Mouse (Mus musculus): ENCODE results near the gene Ssbp2. TPM values are rescaled to one million over a fixed set of nuclear protein-coding genes. Genes with fewer than 3 reads are reported as not detected.

Gene Ssbp2
- polyA plus RNA-seq, 1 experiment from 2014 or later = 4.6 TPM

DNA sequence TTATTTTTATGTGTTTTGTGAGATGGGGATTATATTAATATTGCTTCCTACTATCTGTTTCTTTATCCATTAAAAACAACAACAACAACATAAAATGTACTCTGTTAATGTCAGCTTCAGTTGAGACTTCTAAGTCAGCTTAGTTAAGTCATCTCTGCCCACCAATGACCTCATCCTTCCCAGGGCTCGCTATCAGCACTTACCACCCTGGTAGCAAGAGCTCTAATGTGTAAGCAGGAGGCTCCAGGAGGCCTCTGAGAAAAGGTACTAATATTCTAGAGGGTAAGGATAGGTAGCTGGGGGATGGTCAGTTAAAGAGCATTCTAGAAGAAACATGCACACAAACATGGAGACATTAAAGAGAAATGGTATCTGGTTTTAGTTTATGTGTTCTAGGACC, 13.9 kb downstream of the Ssbp2 start:
- 47% methylated on average over 1 of the region's 1 CpGs for WGBS (ENCODE audit: missing documents)
- no peak overlapping the region for H3K4me3 ChIP-seq (ENCODE audit: inconsistent target)
- no peak overlapping the region for H3K27ac ChIP-seq
- H3K36me3 ChIP-seq (ENCODE audit: inconsistent target) = no peaks in the 10 kb centered on the region
- no peaks in the 10 kb centered on the region for H3K79me2 ChIP-seq (ENCODE audit: inconsistent target)

DNA sequence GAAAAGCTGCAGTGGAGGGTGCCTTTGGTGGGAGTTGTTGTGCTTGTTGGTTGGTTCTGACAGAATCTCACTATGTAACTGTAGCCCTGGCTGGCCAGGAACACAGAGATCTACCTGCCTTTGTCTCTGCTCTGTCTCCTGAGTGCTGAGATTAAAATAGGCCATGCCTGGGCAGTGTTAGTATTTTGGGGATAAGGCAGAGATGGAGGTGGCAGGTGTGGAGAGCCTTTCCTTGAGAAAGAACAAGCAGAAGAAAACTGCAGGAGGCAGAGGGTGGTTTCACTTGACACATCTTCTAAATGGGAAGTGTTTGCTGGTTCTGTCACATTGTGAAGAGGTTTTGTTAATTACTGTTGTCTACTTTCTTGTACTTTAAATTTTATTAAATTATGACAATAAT, 15.8 kb downstream of the Ssbp2 start:
- Histone ChIP-seq H3K27ac (no peak overlapping the region), H3K36me3 (ENCODE audit: inconsistent target) (no peaks in the 10 kb centered on the region), H3K79me2 (ENCODE audit: inconsistent target) (no peaks in the 10 kb centered on the region), H3K4me3 (ENCODE audit: inconsistent target) (no peak overlapping the region)

DNA sequence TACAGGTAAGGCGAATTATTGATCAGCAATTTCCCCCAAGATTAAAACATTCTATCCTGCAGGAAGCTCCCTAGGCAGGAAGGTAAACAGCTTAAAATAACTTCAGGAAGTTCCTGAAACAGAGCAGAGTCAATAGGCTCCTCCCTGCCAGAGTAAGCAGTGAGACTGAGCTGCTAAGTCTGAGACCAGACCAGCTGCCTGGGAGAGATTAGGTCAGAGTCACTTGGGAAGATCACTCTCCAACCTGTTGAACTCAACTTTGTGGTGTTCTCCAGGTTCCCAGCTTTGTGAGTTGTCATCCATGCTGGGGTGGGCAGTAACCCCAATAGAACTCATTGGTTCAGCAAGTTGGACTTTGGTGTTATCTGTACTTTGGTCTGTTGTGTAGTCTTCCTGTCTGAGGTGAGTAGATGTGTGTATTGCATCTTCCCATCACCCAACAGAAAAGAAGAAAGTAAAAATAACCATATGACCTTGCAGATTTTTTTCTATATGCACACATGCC, 16.6 kb downstream of the Ssbp2 start:
- Histone ChIP-seq H3K79me2 (ENCODE audit: inconsistent target) (no peaks in the 10 kb centered on the region), H3K27ac (no peak overlapping the region), H3K4me3 (ENCODE audit: inconsistent target) (no peak overlapping the region), H3K36me3 (ENCODE audit: inconsistent target) (no peaks in the 10 kb centered on the region)
- WGBS (ENCODE audit: missing documents) = 100% methylated on average over 1 of the region's 1 CpGs

DNA sequence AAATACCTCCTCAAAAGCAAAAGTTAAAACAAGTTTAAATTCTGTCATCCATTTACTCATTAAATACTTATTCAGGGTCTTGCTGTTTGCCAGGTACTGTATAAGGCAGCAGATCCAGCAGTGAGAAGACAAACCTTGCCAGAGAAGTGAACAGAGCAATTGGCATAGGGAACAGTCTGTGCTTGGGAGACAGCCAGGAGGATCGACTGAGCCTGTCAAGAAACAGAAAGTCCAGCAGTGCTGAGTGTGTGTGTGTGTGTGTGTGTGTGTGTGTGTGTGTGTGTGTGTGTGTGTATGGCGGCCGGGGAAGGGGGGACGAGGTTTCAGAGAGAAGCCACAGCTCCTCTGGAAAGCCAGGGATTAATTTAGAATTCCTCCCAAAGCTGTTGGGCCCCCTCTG, 17.9 kb downstream of the Ssbp2 start:
- Histone ChIP-seq H3K27ac (no peak overlapping the region), H3K36me3 (ENCODE audit: inconsistent target) (no peaks in the 10 kb centered on the region), H3K4me3 (ENCODE audit: inconsistent target) (no peak overlapping the region), H3K79me2 (ENCODE audit: inconsistent target) (no peaks in the 10 kb centered on the region)
- 46% methylated on average over 4 of the region's 4 CpGs for WGBS (ENCODE audit: missing documents)

DNA sequence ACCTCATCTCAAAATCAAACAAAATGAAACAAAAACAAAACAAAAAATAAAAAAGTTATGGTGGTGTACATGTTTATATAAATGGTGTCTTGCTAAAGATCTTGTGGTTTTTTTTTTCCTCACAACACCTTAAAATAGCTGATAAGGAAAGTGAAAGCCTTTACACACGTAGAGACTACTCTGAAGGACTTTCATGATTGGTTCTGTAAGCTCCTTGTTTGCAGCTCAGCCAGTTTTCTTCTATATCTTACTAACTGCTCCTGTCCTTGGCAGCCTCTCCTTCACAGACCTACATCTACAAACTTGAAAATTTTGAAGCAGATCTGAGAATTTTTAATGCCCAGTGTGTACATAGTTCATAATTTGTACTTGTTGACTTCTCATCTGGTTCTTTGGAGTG, 24.2 kb downstream of the Ssbp2 start:
- Histone ChIP-seq H3K36me3 (ENCODE audit: inconsistent target) (no peaks in the 10 kb centered on the region), H3K79me2 (ENCODE audit: inconsistent target) (no peaks in the 10 kb centered on the region), H3K4me3 (ENCODE audit: inconsistent target) (no peak overlapping the region), H3K27ac (no peak overlapping the region)
- WGBS (ENCODE audit: missing documents) = 0% methylated on average over 1 of the region's 1 CpGs

DNA sequence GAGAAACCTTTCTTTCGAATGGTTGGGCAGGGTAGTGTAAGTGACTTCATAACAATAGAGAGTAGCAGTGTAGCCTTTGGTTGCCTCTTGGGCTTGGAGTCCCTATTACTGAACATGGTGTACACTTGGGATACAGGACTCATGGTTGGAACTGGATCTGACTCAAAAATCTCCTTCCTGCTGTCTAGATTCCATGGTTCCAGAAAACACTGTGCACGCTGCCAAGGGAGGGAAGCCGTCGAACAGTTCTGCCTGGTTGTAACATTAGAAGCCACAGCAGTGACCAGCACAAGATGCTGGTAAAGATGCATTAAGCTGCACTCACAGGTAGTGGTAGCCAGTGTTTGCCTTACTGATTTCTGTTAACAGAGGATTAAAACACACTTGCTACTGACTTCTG, 32.0 kb downstream of the Ssbp2 start:
- Histone ChIP-seq H3K4me3 (ENCODE audit: inconsistent target) (no peak overlapping the region), H3K27ac (no peak overlapping the region), H3K79me2 (ENCODE audit: inconsistent target) (no peaks in the 10 kb centered on the region), H3K36me3 (ENCODE audit: inconsistent target) (no peaks in the 10 kb centered on the region)
- 98% methylated on average over 4 of the region's 4 CpGs for WGBS (ENCODE audit: missing documents)

DNA sequence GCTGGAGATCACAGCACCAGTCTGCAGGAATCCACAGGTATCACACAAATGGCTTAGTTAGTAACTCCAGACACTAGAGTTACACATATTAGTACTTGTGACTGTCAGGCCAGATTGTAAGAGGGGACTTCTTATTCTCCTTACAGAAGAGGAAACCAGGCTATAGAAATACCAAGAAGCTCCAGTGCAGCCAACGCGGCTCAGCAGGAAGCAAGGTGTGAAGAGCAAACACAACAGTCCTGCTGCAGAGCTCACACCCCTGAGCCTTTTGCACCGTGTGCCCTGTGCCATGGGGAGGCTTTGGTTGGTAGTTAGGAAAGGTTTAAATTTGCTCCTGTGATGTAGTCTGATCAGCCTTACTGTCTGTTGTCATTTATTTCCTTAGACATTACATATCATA, 37.0 kb downstream of the Ssbp2 start:
- Histone ChIP-seq H3K79me2 (ENCODE audit: inconsistent target) (no peaks in the 10 kb centered on the region), H3K27ac (no peak overlapping the region), H3K4me3 (ENCODE audit: inconsistent target) (no peak overlapping the region), H3K36me3 (ENCODE audit: inconsistent target) (no peaks in the 10 kb centered on the region)
- 31% methylated on average over 3 of the region's 3 CpGs for WGBS (ENCODE audit: missing documents)

GRCm38 (mm10) chr13:91501735-91502134, 41.7 kb downstream of the Ssbp2 start:
- H3K27ac ChIP-seq = no peak overlapping the region
- 85% methylated on average over 3 of the region's 3 CpGs for WGBS (ENCODE audit: missing documents)

GRCm38 (mm10) chr13:91502642-91503373, 42.7 kb downstream of the Ssbp2 start:
- H3K4me3 ChIP-seq (ENCODE audit: inconsistent target) = no peak overlapping the region
- no peak overlapping the region for H3K27ac ChIP-seq
- no peaks in the 10 kb centered on the region for H3K36me3 ChIP-seq (ENCODE audit: inconsistent target)
- H3K79me2 ChIP-seq (ENCODE audit: inconsistent target) = no peaks in the 10 kb centered on the region
- WGBS (ENCODE audit: missing documents) = 27% methylated on average over 12 of the region's 12 CpGs

More at GRCm38 (mm10) chr13:91501735-91502134, 41.7 kb downstream of the Ssbp2 start:
- Histone ChIP-seq H3K36me3 (ENCODE audit: inconsistent target) (no peaks in the 10 kb centered on the region), H3K4me3 (ENCODE audit: inconsistent target) (no peak overlapping the region), H3K79me2 (ENCODE audit: inconsistent target) (no peaks in the 10 kb centered on the region)

- Histone ChIP-seq H3K79me2 (ENCODE audit: inconsistent target) (no peaks in the 10 kb centered on the region), H3K4me3 (ENCODE audit: inconsistent target) (no peak overlapping the region), H3K36me3 (ENCODE audit: inconsistent target) (no peaks in the 10 kb centered on the region), H3K27ac (no peak overlapping the region)
- 7% methylated on average over 1 of the region's 1 CpGs for WGBS (ENCODE audit: missing documents)
These were observed 48.9 kb downstream of the Ssbp2 start for GRCm38 (mm10) chr13:91508991-91509390.

DNA sequence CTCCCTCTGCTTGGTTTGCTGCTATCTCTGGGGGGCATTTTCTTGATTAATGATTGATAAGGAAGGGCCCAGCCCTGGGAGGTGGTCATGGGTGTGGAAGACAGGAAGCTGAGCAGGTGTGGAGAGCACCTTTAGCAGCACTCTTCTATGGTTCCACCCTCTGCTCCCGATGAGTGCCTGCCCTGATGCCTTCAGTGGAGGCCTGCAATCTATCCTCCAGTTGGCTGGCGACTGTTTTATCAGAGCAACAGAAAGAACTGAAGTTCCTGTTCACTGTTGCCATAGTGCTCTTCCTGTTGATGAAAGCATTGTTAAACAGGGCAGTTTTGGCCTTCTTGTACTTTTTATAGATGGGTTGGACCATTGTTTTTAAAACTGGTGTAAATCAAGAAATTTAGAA, 49.4 kb downstream of the Ssbp2 start:
- 4% methylated on average over 2 of the region's 2 CpGs for WGBS (ENCODE audit: missing documents)
- no peak overlapping the region for H3K4me3 ChIP-seq (ENCODE audit: inconsistent target)
- no peaks in the 10 kb centered on the region for H3K36me3 ChIP-seq (ENCODE audit: inconsistent target)
- H3K79me2 ChIP-seq (ENCODE audit: inconsistent target) = no peaks in the 10 kb centered on the region
- no peak overlapping the region for H3K27ac ChIP-seq

DNA sequence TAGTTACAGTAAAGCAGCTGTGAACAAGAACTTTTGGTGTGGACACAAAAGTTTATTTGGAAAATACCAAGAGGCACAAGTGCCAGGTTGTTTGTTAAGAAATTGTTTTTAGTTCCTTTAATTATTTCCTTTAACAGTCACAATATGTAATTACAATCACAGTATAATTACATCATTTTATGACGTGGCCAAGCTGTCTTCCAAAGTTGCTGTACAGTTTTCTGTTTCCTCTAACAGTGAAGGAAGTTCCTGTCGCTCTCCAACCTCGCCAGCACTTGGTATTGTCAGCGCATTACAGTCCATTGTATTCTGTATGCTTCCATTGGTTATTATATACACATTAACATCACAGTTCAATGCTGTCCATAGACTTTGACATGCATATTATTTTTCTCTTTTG, 54.9 kb downstream of the Ssbp2 start:
- H3K36me3 ChIP-seq (ENCODE audit: inconsistent target) = no peaks in the 10 kb centered on the region
- H3K79me2 ChIP-seq (ENCODE audit: inconsistent target) = no peaks in the 10 kb centered on the region
- WGBS (ENCODE audit: missing documents) = 52% methylated on average over 4 of the region's 4 CpGs
- no peak overlapping the region for H3K4me3 ChIP-seq (ENCODE audit: inconsistent target)
- no peak overlapping the region for H3K27ac ChIP-seq

- 47% methylated on average over 4 of the region's 4 CpGs for WGBS (ENCODE audit: missing documents)
- H3K27ac ChIP-seq = no peak overlapping the region
- H3K79me2 ChIP-seq (ENCODE audit: inconsistent target) = no peaks in the 10 kb centered on the region
These were observed 60.1 kb downstream of the Ssbp2 start for GRCm38 (mm10) chr13:91520073-91520750.

DNA sequence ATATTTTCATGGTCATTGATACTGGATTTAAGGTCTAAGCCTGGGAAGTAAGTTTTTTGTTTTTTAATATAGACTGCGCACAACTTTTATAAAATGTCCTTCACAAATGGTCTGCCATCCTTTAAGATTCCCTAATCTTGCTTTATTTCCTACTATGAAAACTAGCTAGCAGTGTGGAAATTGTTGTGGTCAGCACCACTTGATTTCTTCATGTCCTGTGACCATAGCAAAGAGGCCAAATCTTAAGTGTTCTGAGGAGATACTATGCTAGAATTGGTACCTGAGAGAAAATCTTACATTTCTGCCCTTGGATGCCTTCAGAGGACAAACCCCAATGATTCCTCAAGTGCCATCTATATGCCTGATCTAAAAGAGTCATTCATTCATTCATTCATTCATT, 60.9 kb downstream of the Ssbp2 start:
- no peaks in the 10 kb centered on the region for H3K36me3 ChIP-seq (ENCODE audit: inconsistent target)
- H3K27ac ChIP-seq = no peak overlapping the region

More at GRCm38 (mm10) chr13:91520073-91520750, 60.1 kb downstream of the Ssbp2 start:
- Histone ChIP-seq H3K4me3 (ENCODE audit: inconsistent target) (no peak overlapping the region), H3K36me3 (ENCODE audit: inconsistent target) (no peaks in the 10 kb centered on the region)

DNA sequence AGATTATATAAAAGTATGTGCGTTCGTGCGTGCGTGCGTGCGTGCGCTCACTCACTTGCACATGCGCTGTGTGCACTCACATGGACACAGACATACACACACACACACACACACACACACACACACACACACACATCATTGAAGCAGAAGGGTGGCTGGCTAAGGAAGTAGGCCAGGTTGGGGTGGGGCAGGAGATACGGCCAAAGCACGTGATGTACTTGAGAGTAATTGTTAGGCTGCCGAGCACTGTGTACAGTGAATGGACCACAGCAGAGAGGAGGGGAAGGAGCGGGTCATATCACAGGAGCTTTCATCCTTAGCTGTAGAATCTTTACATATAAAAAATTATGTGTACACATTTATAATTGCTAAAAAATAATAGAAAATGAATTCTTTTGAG, 66.0 kb downstream of the Ssbp2 start:
- Histone ChIP-seq H3K79me2 (ENCODE audit: inconsistent target) (no peaks in the 10 kb centered on the region), H3K27ac (no peak overlapping the region)
- 94% methylated on average over 4 of the region's 12 CpGs for WGBS (ENCODE audit: missing documents)

More for the DNA sequence above, 60.9 kb downstream of the Ssbp2 start:
- Histone ChIP-seq H3K79me2 (ENCODE audit: inconsistent target) (no peaks in the 10 kb centered on the region), H3K4me3 (ENCODE audit: inconsistent target) (no peak overlapping the region)
- 80% methylated on average over 1 of the region's 1 CpGs for WGBS (ENCODE audit: missing documents)

More for the DNA sequence above, 66.0 kb downstream of the Ssbp2 start:
- H3K4me3 ChIP-seq (ENCODE audit: inconsistent target) = no peak overlapping the region
- H3K36me3 ChIP-seq (ENCODE audit: inconsistent target) = no peaks in the 10 kb centered on the region
